Mouse (Mus musculus) cerebellum, adult 9-11 months (tissue): ENCODE measurements around the gene Fut4.
"Not testable (repeated sequence)": the region's sequence is repeated elsewhere in the genome, so short reads cannot be mapped to it uniquely, and the experiment has no call there.

ENCODE experiments used
- DNase-seq: peaks from one replicate; pipeline ENCODE4 v3.0.0; 2022

Fut4 gene

DNA sequence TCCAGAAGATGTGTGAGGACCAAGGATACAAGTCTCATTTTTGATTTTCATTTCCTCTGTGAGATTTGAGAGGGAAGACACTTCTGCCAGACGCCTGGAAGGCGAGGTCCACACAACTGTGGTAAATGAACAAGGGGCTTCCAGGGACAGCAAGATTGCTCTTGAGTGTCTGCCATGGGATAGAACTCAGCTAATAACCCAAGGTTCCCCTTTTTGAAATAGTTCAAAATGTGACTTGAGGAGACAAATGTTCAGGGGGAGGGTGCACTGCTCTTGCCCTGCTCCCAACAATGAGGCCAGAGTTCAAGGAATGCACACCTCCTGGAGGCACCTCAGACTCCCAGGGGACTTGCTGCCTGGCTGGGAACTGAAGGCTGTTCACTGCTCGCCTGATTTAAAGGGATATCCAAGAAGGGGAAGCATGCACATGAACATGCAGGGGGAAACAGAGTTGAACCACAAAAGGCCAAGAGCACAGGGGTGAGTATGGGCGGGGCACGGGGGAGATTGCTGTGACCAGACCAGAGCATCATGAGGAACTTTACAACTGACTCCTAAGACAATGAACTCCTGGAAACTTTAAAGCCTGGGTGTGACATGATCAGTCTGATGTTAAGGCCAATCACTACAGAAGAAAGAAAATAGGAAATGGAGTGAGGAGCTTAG is 27.3 kb downstream of the Fut4 start:
- no peak for DNase-seq

DNA sequence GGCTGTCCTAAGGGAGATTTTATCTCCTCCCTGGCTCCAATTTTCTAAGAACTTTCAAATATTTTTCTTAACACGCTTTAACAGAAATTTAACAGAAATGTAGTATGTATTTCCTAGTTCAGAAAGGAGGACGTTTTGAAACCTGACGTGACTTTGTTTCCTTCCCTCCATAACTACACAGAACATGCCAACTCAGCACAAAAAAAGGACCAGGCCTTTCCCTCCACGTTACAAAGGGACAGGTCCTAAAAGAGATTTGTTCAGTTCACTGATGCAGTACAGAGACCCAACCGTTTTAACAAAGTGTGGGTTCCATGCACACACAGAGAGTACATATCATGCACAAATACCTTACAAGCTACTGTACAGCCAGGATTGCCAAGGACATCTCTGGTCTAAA is 30.6 kb downstream of the Fut4 start:
- DNase-seq: no peak

DNA sequence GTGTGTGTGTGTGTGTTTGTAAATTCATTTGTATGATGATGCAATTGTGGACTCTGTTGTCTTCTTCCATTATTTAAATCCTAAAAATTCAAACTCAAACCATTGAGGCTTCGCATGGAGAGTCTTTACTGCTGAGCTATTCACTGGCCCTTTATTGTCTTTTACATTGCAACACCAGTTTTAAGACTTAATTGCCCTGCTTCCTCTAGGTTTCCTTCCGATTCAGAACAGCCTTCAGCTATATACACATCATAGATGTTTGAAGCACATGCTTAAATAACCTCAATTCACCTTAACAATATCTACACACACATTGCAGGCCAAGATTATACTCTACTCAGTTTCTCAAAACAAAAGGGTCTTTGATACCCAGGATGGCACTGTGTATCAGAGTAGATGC is 31.8 kb downstream of the Fut4 start:
- no peak for DNase-seq

DNA sequence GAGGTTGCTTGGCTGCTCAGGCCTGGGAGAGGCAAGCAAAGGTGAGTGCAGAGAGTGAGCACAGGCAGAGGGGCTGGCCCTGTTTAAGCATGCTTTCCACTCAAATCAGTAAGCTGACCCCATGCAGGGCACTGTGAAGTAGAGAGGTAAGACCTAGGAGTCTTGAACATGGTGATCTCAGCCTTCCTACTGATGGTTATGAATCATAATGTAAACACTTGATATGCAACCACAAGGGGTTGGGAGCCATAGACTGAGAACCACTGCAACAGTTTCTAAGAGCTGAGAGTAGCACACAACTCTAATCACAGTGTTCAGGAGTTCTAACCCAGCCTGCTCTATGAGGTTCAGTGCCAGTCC is 33.9 kb downstream of the Fut4 start:
- DNase-seq: no peak

DNA sequence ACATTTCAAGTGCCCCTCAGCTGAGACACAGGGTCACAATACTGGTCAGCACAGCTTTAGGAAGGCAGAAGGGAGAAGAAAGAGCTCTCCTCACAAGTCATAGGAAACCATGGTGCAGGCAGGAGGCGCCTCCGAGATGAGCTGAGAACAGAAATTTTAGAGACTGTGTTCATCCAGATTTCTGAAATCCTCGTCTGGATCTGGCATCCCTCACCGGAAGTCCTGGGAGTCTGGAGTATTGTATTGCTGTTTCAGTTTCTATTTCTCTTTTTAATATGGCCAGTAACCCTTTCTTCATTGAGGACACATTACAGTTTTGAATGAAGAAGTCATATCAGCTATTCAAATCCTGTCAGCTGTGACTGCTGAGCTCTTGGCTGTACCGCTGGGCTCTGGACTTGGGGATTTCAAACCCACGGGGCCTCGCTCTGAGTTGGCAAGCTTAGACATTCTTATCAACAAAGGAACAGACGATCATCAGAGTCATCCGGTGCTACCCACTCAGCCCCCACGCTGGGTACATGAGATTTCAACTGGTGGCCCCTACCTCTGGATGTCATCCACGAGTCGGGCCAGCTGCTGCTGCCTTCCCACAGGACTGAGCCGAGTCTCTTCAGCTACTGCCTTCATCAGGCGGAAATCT is 34.4 kb downstream of the Fut4 start:
- no peak for DNase-seq

DNA sequence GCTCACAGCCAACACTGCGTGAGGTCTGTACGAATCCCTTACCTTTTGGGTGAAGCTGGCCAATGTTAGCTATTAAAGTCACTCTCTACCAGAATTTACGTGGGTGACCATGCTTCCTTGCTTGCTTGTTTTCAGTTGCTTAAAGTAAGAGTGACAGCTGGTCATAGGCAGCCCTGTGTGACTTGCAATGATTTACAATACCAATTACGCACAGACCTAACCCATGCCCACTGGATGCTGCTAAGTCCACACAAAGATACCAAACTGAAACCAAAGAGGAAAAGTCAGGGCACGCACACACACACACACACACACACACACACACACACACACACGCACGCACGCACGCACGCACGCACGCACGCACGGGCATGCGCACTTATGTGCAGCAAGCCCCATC is 36.9 kb downstream of the Fut4 start:
- no peak for DNase-seq

DNA sequence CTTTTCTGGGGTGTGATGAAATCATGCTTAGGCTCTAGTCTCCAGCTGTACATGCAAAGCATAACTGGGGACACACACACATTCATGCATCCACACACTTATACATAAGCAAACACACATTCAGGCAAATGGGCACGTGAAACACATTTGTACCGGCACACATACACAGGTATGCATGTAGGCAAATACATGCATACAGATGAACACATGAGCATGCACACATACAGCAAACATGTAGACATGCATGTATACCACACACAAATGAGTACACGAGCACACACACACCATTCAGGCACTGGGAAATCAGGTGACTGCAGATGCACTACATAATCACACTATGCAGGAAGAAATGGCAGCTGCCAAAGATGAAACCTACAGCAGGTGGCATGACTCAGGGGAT is 41.3 kb downstream of the Fut4 start:
- DNase-seq: no peak

DNA sequence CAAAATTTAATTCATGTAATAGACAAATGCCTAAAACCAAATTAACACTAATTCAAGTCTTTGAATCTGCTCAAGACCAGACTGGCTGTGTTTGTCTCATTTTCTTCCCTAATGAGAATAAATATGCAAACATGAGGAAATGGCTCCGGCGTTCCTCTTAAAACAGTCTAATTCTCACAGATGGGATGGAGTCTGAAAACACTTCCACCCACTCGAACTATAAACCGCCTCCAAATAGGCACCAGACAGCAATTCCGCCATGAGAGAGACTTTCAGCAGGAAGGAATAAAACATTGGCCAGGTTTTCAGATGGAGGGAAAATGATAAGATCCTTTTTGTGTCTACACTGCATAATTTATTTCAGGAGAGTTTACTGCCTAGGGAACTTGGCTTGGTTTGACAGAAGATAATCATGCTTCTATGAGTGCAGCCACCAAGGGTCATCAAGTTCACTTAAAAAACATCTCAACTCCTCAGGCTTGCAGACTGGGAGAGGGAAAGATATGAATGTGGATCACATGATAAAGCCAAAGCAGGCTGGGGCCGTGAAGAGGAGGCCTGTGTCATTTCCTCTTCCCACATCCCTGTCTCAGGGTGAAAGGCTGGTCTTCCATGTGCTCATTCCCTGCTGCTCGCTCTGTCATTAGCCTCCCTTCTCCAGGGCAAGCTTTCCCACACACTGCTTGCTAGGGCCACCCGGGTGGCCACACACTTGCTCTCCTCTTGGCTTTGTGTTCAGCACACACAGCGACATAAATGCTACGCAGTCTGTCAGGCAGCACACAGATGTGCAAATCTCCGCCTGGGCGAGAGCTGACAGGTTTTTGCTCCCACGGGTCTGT is 46.7 kb downstream of the Fut4 start:
- DNase-seq: no peak

DNA sequence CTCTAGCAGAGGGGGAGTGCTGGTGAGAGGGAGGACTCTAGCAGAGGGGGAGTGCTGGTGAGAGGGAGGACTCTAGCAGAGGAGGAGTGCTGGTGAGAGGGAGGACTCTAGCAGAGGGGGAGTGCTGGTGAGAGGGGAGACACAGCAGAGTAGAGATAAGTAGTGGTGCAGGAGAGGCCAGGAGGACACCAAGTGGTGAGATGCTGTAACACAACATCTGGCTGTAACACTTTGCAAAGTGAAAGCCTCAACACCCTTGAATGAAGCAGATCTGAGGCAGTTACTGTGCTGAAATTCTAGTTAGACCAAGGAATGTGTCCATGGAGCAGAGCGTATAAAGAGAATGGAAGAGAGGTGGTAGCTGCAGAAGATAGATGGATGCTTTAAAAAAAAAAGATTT is 51.4 kb downstream of the Fut4 start:
- DNase-seq: not testable (repeated sequence)

DNA sequence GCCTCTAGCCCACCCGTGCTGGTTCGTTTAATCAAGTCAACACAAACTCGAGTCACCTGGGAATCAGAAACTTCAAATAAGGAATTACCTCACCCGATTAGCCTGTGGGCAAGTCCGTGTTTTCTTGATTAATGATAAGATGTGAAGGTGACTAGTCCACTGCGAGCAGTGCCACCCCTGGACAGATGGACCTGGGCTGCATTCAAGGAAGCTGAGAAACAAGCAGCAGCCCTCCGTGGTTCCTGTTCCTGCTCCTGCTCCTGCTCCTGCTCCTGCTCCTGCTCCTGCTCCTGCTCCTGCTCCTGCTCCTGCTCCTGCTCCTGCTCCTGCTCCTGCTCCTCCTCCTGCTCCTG is 52.9 kb downstream of the Fut4 start:
- DNase-seq: no peak

DNA sequence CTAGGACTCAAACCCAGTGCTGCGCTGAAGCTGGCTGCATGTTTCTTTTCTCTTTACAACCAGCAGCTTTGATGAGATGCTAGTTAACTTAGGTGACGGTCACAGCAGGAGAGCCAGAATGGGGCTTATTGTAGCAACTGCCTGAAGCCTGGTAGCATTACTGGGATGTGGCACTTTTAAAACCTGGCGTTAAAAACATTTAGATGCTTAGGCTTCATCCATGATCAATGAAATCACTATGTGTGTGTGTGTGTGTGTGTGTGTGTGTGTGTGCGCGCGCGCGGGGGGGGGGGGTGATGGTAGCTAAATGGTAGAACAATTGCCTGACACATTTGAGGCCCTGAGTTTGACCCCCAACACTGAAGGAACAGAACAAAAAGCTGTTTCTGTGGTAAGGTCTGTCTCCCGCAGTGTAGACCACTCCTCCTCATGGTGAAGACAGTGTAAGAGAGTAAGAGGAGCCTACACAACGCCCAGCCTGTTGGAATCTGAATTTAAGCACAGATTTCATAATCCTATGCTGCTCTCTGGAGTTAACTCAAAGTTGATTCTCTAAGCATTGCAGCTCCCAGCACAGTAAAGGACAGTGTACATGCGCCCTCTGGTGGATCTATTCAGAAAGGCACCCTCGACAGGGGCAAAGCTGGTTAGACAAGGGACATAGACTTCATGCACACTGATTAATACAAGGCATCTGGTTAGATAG is 53.5 kb downstream of the Fut4 start:
- DNase-seq: peak; percentile 66
